Mouse (Mus musculus): ENCODE data around the gene Tifa. TPM values are rescaled to one million over a fixed set of nuclear protein-coding genes. Genes with fewer than 3 reads are reported as not detected.

Tifa gene
- polyA plus RNA-seq, 1 experiment from 2014 or later, result 3.6 TPM

DNA sequence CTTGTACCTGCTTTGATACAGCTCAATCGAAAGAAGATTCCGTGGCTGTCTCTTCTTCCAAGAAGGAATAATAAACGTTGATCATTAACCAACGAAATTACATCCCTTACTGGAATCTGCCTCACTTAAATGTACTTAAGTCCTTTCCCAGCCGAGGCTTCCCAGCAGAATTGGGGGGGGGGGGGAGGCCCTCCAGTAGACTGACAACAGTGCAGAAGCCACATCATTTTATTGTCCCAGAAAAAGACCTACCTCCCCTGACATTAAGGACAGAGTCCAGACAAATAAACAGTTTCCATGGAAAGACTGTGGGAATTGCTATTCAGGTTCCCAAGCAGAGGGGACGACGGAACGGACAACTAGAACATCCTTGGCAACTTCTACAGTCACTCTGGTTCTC, 686 bp upstream of the Tifa start:
- Histone ChIP-seq H3K9me3 (ENCODE audit: control insufficient read depth, low read length) (no peaks in the 10 kb centered on the region; the same call in 1 of the 2 replicates), H3K4me3 (ENCODE audit: control insufficient read depth in 1 of 2, insufficient read depth in 1 of 2, low read depth in 1 of 2, low read length in 2 of 2) (peak overlapping the region; percentile 56 to 71), H3K27ac (replicated peaks in 1 of 2; ENCODE audit: control insufficient read depth in 1 of 2, insufficient read depth in 1 of 2, low read depth in 2 of 2, low read length in 2 of 2) (no peak overlapping the region), H3K9ac (ENCODE audit: low read length) (no peak overlapping the region), H3K27me3 (ENCODE audit: control insufficient read depth, insufficient read depth, low read length) (peaks cover 15% of the 10 kb centered on the region), H3K4me1 (ENCODE audit: control insufficient read depth in 2 of 2, insufficient read depth in 2 of 2, low read length in 2 of 2) (peaks cover 4 to 6% of the 10 kb centered on the region in 2 experiments; a peak in 3 of 4 replicates), H3K4me2 (ENCODE audit: low read length) (peak overlapping the region; percentile 98), H3K36me3 (ENCODE audit: control insufficient read depth, insufficient read depth, low read length) (no peaks in the 10 kb centered on the region)
- no peak for ATAC-seq (ENCODE audit: insufficient number of reproducible peaks, insufficient read depth, low FRiP score, low read depth)
- 28% methylated on average over 8 of the region's 8 CpGs for WGBS

DNA sequence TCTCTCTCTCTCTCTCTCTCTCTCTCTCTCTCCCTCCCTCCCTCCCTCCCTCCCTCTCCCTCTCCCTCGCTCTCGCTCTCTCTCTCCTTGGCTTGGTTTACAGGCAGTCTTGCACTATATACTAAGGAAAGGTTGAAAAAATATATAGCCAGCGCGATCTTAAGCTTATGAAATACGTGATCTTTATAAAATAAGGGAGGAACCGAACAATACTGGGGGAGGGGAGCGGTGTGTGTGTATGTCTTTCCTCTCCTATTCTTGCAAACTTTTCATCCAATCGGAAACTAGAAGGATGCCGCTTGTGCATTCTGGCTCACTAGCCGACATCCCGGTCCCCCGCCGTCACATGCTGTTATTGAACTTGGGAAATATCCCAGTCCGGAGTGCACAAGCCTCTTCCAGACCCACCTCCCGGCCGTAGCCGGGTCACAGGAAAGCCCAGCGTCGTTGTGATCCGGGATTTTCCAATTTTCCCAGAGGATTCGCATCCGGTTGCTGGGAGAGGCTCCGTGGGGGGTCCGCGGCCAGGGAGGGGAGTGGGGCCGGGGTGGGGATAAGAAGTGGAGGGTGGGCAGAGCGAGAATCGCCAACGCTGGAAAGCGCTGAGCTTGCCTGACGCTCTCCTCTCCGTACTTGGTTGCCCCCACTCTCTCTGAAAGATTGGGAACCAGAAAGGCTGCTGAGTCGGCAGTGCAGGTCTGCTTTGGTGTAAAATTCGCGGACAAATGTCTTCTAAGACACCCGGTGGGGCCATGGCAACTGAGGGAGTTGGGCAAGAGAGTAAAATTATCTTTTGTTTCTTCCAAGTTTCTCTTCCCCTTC, 840 bp downstream of the Tifa start:
- Histone ChIP-seq H3K27ac (replicated peaks in 1 of 2; ENCODE audit: control insufficient read depth in 1 of 2, insufficient read depth in 1 of 2, low read depth in 2 of 2, low read length in 2 of 2) (peak overlapping the region in 1 of 2 experiments; percentile 9; a peak in 1 of 4 replicates), H3K4me3 (ENCODE audit: control insufficient read depth in 1 of 2, insufficient read depth in 1 of 2, low read depth in 1 of 2, low read length in 2 of 2) (peak overlapping the region; percentile 56 to 71), H3K4me2 (ENCODE audit: low read length) (peak overlapping the region; percentile 98), H3K9ac (ENCODE audit: low read length) (peak overlapping the region; percentile 70), H3K4me1 (ENCODE audit: control insufficient read depth in 2 of 2, insufficient read depth in 2 of 2, low read length in 2 of 2) (peaks cover 4 to 6% of the 10 kb centered on the region in 2 experiments; a peak in 3 of 4 replicates), H3K27me3 (ENCODE audit: control insufficient read depth, insufficient read depth, low read length) (peaks cover 15% of the 10 kb centered on the region), H3K36me3 (ENCODE audit: control insufficient read depth, insufficient read depth, low read length) (no peaks in the 10 kb centered on the region), H3K9me3 (ENCODE audit: control insufficient read depth, low read length) (no peaks in the 10 kb centered on the region; the same call in 1 of the 2 replicates)
- under 1% methylated on average over 36 of the region's 36 CpGs for WGBS
- peak; percentile 45 for ATAC-seq (ENCODE audit: insufficient number of reproducible peaks, insufficient read depth, low FRiP score, low read depth)

DNA sequence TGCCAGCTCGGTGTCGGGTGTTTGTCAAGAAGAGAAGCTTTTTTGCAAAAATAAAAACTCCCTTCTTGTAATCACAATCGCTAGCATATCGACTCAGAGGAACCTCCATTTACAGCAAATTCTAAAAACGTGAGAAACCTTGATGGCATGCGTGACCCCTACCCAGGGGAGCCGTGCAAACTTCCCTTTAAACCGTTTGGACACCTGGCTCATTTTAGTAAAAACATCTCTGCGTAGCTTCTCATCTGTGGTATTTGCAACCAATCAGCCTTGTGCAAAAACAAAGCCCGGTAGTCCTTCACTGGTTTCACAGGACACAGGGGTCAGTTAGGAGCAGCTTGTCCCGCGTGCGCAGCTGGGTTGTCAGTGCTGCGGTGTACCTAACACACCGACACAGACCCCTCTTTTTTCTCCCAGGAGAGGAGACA, 1.5 kb downstream of the Tifa start:
- Histone ChIP-seq H3K27ac (replicated peaks in 1 of 2; ENCODE audit: control insufficient read depth in 1 of 2, insufficient read depth in 1 of 2, low read depth in 2 of 2, low read length in 2 of 2) (no peak overlapping the region), H3K9me3 (ENCODE audit: control insufficient read depth, low read length) (no peaks in the 10 kb centered on the region; the same call in 1 of the 2 replicates), H3K4me2 (ENCODE audit: low read length) (peak overlapping the region; percentile 98), H3K36me3 (ENCODE audit: control insufficient read depth, insufficient read depth, low read length) (no peaks in the 10 kb centered on the region), H3K4me3 (ENCODE audit: control insufficient read depth in 1 of 2, insufficient read depth in 1 of 2, low read depth in 1 of 2, low read length in 2 of 2) (peak overlapping the region; percentile 56 to 71), H3K27me3 (ENCODE audit: control insufficient read depth, insufficient read depth, low read length) (peaks cover 15% of the 10 kb centered on the region), H3K4me1 (ENCODE audit: control insufficient read depth in 2 of 2, insufficient read depth in 2 of 2, low read length in 2 of 2) (peaks cover 4 to 6% of the 10 kb centered on the region in 2 experiments; a peak in 3 of 4 replicates), H3K9ac (ENCODE audit: low read length) (peak overlapping the region; percentile 70)
- 2% methylated on average over 15 of the region's 15 CpGs for WGBS
- ATAC-seq (ENCODE audit: insufficient number of reproducible peaks, insufficient read depth, low FRiP score, low read depth), result no peak

GRCm38 (mm10) chr3:127791595-127792561, 2.3 kb downstream of the Tifa start:
- no peaks in the 10 kb centered on the region; the same call in 1 of the 2 replicates for H3K9me3 ChIP-seq (ENCODE audit: control insufficient read depth, low read length)
- 0 out of 4 replicates have a peak overlapping the region, but pooled peaks of 1 of the 2 experiments have one; percentile 71 for H3K4me3 ChIP-seq (ENCODE audit: control insufficient read depth in 1 of 2, insufficient read depth in 1 of 2, low read depth in 1 of 2, low read length in 2 of 2)
- peaks cover 15% of the 10 kb centered on the region for H3K27me3 ChIP-seq (ENCODE audit: control insufficient read depth, insufficient read depth, low read length)
- H3K36me3 ChIP-seq (ENCODE audit: control insufficient read depth, insufficient read depth, low read length), result no peaks in the 10 kb centered on the region
- H3K9ac ChIP-seq (ENCODE audit: low read length), result no peak overlapping the region
- ATAC-seq (ENCODE audit: insufficient number of reproducible peaks, insufficient read depth, low FRiP score, low read depth), result no peak
- WGBS, result 57% methylated on average over 4 of the region's 4 CpGs
- no peak overlapping the region for H3K27ac ChIP-seq (replicated peaks in 1 of 2; ENCODE audit: control insufficient read depth in 1 of 2, insufficient read depth in 1 of 2, low read depth in 2 of 2, low read length in 2 of 2)
- peak overlapping the region; percentile 98 for H3K4me2 ChIP-seq (ENCODE audit: low read length)
- peaks cover 4 to 6% of the 10 kb centered on the region in 2 experiments; a peak in 3 of 4 replicates for H3K4me1 ChIP-seq (ENCODE audit: control insufficient read depth in 2 of 2, insufficient read depth in 2 of 2, low read length in 2 of 2)

DNA sequence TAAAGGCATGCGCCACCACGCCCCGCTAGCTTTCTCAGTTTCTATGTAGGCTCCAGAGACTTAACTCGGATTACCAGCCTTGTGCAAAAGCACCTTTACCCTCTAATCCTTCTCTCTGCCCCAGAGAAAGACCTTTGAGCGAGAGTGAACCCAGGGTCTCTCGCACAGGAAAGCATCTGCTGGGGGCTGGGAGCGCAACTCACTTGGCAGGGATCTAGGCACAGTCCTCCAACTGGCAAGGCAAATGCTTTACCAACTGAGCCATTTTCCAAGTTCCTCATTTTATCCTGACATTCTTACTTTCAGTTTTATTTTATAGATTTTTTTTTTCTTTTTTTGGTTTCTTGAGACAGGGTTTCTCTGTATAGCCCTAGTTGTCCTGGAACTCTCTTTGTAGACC, 3.4 kb downstream of the Tifa start:
- Histone ChIP-seq H3K4me1 (ENCODE audit: control insufficient read depth in 2 of 2, insufficient read depth in 2 of 2, low read length in 2 of 2) (peaks cover 4 to 6% of the 10 kb centered on the region in 2 experiments; a peak in 3 of 4 replicates), H3K27ac (replicated peaks in 1 of 2; ENCODE audit: control insufficient read depth in 1 of 2, insufficient read depth in 1 of 2, low read depth in 2 of 2, low read length in 2 of 2) (no peak overlapping the region), H3K4me3 (ENCODE audit: control insufficient read depth in 1 of 2, insufficient read depth in 1 of 2, low read depth in 1 of 2, low read length in 2 of 2) (no peak overlapping the region), H3K9me3 (ENCODE audit: control insufficient read depth, low read length) (no peaks in the 10 kb centered on the region; the same call in 1 of the 2 replicates), H3K27me3 (ENCODE audit: control insufficient read depth, insufficient read depth, low read length) (peaks cover 14% of the 10 kb centered on the region), H3K4me2 (ENCODE audit: low read length) (no peak overlapping the region), H3K36me3 (ENCODE audit: control insufficient read depth, insufficient read depth, low read length) (no peaks in the 10 kb centered on the region), H3K9ac (ENCODE audit: low read length) (no peak overlapping the region)
- ATAC-seq (ENCODE audit: insufficient number of reproducible peaks, insufficient read depth, low FRiP score, low read depth), result no peak
- 81% methylated on average over 7 of the region's 7 CpGs for WGBS

DNA sequence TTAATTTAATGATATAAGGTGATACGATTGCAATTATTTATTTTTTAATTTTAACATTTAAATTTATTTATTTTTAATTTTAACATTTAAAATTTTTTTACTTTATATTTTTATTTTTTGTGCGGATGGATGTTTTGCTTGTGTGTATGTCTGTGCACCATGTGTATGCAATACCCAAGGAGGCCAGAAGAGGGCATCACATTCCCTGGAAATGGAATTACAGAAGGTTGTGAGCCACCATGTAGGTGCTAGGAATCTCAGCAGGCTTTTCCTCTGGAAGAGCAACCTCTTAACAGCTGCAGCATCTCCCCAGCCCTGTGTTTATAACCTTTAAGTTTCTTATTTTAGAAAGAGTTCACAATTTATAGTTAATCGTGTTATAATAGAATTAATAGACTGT, 6.2 kb downstream of the Tifa start:
- WGBS, result 92% methylated on average over 3 of the region's 3 CpGs
- H3K27me3 ChIP-seq (ENCODE audit: control insufficient read depth, insufficient read depth, low read length), result no peaks in the 10 kb centered on the region
- peaks cover 0 to 6% of the 10 kb centered on the region in 2 experiments; a peak in 2 of 4 replicates for H3K4me1 ChIP-seq (ENCODE audit: control insufficient read depth in 2 of 2, insufficient read depth in 2 of 2, low read length in 2 of 2)

DNA sequence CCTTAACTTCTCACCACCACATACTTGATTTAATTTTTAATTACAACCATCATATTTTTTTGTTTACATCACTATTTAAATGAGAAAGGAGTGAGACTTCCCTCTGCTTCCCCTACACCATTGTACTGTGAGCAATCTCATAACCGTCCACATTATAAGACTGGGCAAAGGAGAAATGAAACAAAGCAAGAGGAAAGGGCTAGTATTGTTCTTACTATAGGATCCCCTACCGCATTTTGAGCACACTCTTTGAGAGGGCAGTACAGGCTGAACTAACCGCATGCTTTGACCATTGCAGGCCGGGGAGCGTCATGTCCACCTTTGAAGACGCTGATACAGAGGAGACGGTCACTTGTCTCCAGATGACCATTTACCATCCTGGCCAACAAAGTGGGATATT, 6.7 kb downstream of the Tifa start:
- Histone ChIP-seq H3K4me3 (ENCODE audit: control insufficient read depth in 1 of 2, insufficient read depth in 1 of 2, low read depth in 1 of 2, low read length in 2 of 2) (no peak overlapping the region), H3K27ac (replicated peaks in 1 of 2; ENCODE audit: control insufficient read depth in 1 of 2, insufficient read depth in 1 of 2, low read depth in 2 of 2, low read length in 2 of 2) (no peak overlapping the region), H3K4me2 (ENCODE audit: low read length) (no peak overlapping the region), H3K27me3 (ENCODE audit: control insufficient read depth, insufficient read depth, low read length) (no peaks in the 10 kb centered on the region), H3K9ac (ENCODE audit: low read length) (no peak overlapping the region), H3K36me3 (ENCODE audit: control insufficient read depth, insufficient read depth, low read length) (no peaks in the 10 kb centered on the region), H3K4me1 (ENCODE audit: control insufficient read depth in 2 of 2, insufficient read depth in 2 of 2, low read length in 2 of 2) (peaks cover 0 to 1% of the 10 kb centered on the region in 2 experiments; a peak in 2 of 4 replicates), H3K9me3 (ENCODE audit: control insufficient read depth, low read length) (no peaks in the 10 kb centered on the region; the same call in 1 of the 2 replicates)
- WGBS, result 96% methylated on average over 7 of the region's 7 CpGs
- no peak for ATAC-seq (ENCODE audit: insufficient number of reproducible peaks, insufficient read depth, low FRiP score, low read depth)

More for the DNA sequence above, 6.2 kb downstream of the Tifa start:
- H3K36me3 ChIP-seq (ENCODE audit: control insufficient read depth, insufficient read depth, low read length), result no peaks in the 10 kb centered on the region
- no peak overlapping the region for H3K27ac ChIP-seq (replicated peaks in 1 of 2; ENCODE audit: control insufficient read depth in 1 of 2, insufficient read depth in 1 of 2, low read depth in 2 of 2, low read length in 2 of 2)
- no peak overlapping the region for H3K9ac ChIP-seq (ENCODE audit: low read length)
- H3K9me3 ChIP-seq (ENCODE audit: control insufficient read depth, low read length), result no peaks in the 10 kb centered on the region; the same call in 1 of the 2 replicates
- ATAC-seq (ENCODE audit: insufficient number of reproducible peaks, insufficient read depth, low FRiP score, low read depth), result no peak
- H3K4me2 ChIP-seq (ENCODE audit: low read length), result no peak overlapping the region
- H3K4me3 ChIP-seq (ENCODE audit: control insufficient read depth in 1 of 2, insufficient read depth in 1 of 2, low read depth in 1 of 2, low read length in 2 of 2), result no peak overlapping the region
